1 mouse cellular context compared by ENCODE assay signal in the genomic region with DNA sequence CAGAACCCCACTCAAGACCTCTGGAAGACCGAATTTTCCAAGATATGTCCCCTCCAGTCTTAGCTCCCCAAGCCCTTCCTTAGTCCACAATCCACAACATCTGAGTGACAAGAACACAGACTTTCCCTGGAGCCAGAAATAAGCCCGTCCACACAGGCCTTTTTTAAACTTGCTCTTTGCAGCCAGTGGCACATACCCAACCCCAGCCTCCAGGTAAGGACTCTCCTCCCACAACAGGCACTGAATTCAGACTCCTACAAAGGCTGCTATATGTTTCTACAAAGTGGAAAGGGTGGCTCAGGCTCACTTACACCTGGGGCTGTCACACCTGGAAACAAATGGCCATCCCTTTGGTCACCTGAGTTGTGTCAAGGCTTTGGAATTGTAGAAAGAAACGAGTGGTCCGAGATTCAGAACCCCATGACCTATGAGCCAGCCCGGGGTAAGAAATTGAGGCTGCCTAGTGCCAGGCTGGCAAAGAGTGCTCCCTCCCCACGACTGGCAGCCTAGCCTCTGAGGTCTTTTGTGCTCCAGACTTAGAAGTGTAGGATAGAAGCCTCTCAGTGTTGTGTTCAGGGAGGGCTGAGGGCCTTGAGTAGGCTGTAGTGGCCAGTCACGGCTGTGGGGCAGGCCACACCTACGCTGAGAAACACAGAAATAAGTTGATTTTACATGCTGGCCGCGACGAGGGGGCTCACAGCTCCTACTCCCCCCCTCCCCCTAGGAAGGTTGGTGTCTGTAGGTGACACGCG.
TF ChIP-seq lines count a peak whose summit lies in the region.

No protein-coding gene starts in this region.

TF ChIP-seq in MEL, 35 proteins besides CTCF, POLR2A, EP300 and RAD21:
- TF ChIP-seq MEF2A (IDR thresholded peaks at IDR 0.05; ENCODE audit: extremely low read depth, insufficient replicate concordance, low read depth, low read length, poor library complexity, severe bottlenecking) (no peak), MAX (IDR thresholded peaks at IDR 0.05; ENCODE audit: low read length) (0 out of 2 replicates have a peak, but pooled peaks have one; percentile 1), GATA1 (IDR thresholded peaks at IDR 0.05; ENCODE audit: low read depth, low read length) (no peak)
